Mouse (Mus musculus) forebrain, embryonic 16.5 days (tissue): Measurements from ENCODE around the gene Gse1. TPM values are rescaled to one million over a fixed set of nuclear protein-coding genes. Genes with fewer than 3 reads are reported as not detected.

Source experiments
- ATAC-seq: fragments of 200-750 bp; cut with Nextera tagmentation; 2 replicates; pipeline ENCODE4 v1.8.0; 2017; ENCODE audit warnings: mild to moderate bottlenecking, moderate library complexity
- H3K27ac ChIP-seq: fragments of 300-500 bp; sonication (generic); 2 replicates; pipeline ENCODE4 v1.5.1; 2014; ENCODE audit warnings: low read length, control low read depth
- H3K27me3 ChIP-seq: fragments of 300-500 bp; sonication (generic); replicated peaks from 2 replicates; pipeline ENCODE4 v1.6.1; 2014; ENCODE audit warnings: low read length; ENCODE audit not compliant: control insufficient read depth, insufficient read depth
- H3K36me3 ChIP-seq: fragments of 300-500 bp; sonication (generic); 2 replicates; pipeline ENCODE4 v1.6.1; 2014; ENCODE audit not compliant: control insufficient read depth, insufficient read depth
- H3K4me1 ChIP-seq: fragments of 300-500 bp; sonication (generic); replicated peaks from 2 replicates; pipeline ENCODE4 v1.6.1; 2014; ENCODE audit warnings: low read length; ENCODE audit not compliant: control insufficient read depth, insufficient read depth
- H3K4me2 ChIP-seq: fragments of 300-500 bp; sonication (generic); 2 replicates; pipeline ENCODE4 v1.6.1; 2014; ENCODE audit warnings: mild to moderate bottlenecking, low read length, control low read depth
- H3K4me3 ChIP-seq: fragments of 300-500 bp; sonication (generic); replicated peaks from 2 replicates; pipeline ENCODE4 v1.5.1; 2014; ENCODE audit warnings: mild to moderate bottlenecking, low read length, control low read depth
- H3K9ac ChIP-seq: fragments of 300-500 bp; sonication (generic); replicated peaks from 2 replicates; pipeline ENCODE4 v1.6.1; 2014; ENCODE audit warnings: low read depth, low read length, control low read depth
- H3K9me3 ChIP-seq: fragments of 300-500 bp; sonication (generic); 2 replicates; pipeline ENCODE4 v1.6.1; 2016; ENCODE audit warnings: low read length; ENCODE audit not compliant: control insufficient read depth
- WGBS: fragments of 180-500 bp; shearing (Covaris S2); extraction: QIAGEN DNeasy Blood & Tissue Kit; methylation state at CpG from one replicate; pipeline ENCODE4 v1.1.7; 2014; 5-methylcytosine and 5-hydroxymethylcytosine counted together
- polyA plus RNA-seq: library from polyadenylated mRNA; unstranded; fragments of >200 nt; fragmentation: Nextera tagmentation; extraction: Ambion mirVana; gene quantifications from 2 replicates; pipeline ENCODE4 v1.2.1, GENCODE M21; 2015

Gse1 gene
- polyA plus RNA-seq, 1 experiment from 2014 or later: 34.9 TPM

DNA sequence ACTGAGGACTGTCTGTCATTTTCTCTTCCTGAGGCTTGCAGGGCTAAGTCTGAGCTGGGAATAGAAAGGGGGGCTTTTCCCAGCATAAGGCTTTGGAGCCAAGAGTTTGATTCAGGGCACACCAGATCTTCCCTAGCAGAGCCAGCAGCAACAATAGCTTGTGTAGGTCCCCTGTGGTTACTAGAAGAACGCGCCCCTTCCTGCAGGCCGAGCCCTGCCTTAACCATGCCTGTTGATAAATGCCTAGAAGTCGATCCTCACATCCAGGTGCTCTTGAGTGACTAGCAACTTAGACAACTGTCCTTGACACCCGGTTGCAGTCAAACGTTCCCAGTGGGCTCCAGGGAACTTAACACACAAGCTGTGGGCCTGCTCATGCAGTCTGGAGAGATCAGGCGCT lies 195.3 kb downstream of the Gse1 start:
- no peak overlapping the region for H3K9ac ChIP-seq
- peak overlapping the region; percentile 98 for H3K27ac ChIP-seq

DNA sequence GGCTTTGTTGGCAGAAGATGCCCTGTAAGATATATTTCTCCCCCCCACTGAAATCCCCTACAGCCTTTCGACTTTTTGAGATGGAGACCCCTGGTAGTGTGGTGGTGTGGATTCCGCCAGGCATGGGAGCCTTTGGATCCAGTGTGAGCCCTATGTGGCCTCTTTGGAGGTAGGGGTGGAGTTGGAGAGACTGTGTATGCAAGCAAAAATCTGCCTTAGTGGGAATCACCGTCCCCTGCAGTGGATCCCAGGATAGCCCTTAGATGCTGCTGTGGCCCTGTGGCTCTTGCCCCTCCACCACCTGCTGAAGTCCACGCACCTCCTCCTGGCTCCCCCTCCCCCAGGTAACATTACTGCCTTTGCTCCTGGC lies 196.6 kb downstream of the Gse1 start:
- no peak overlapping the region for H3K4me2 ChIP-seq
- ATAC-seq: no peak

More for the DNA sequence above, 195.3 kb downstream of the Gse1 start:
- WGBS: 27% methylated on average over 7 of the region's 7 CpGs
- H3K4me3 ChIP-seq: no peak overlapping the region
- H3K36me3 ChIP-seq: no peaks in the 10 kb centered on the region
- no peak for ATAC-seq
- H3K27me3 ChIP-seq: no peaks in the 10 kb centered on the region
- H3K4me1 ChIP-seq: peaks cover 66% of the 10 kb centered on the region
- H3K9me3 ChIP-seq: no peaks in the 10 kb centered on the region
- no peak overlapping the region for H3K4me2 ChIP-seq

DNA sequence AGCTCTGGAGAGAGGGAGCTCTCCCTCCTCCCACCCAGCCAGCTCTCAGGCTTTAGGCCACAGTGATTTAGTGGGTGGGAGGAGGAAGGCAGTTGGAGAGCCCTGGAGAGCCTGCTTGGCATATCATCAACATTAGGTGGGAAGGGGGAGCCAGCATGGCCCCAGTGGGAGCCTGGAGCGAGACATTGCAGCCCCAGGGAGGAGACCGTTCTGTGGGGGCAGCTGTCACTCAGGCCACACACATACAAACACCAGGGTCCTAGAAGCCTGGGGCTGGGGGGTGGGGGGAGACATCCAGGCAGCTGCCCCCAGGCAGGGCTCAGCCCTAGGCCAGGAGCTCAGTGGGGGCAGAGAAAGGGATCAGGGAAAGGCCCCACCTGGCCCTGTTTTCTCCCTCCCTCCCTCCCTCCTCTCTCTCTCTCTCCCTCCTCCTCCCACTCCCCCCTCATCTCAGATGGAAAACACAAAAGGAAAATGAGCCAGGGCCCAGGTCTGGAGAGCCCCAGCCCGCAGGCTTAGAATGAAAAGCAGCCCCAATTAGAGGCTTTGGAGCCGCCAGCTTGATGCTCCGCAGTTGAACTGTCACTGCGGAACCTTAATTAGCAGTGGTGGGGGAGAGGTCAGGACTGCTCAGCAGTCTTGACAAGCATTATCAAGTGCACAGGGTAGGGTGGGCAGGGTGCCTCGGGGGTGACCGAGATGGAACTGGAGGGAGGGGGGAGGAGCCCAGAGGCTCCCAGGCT lies 197.1 kb downstream of the Gse1 start:
- Histone ChIP-seq H3K4me2 (no peak overlapping the region), H3K9ac (peak overlapping the region; percentile 38), H3K36me3 (no peaks in the 10 kb centered on the region), H3K9me3 (no peaks in the 10 kb centered on the region), H3K4me3 (no peak overlapping the region), H3K4me1 (peaks cover 66% of the 10 kb centered on the region), H3K27ac (peak overlapping the region; percentile 98), H3K27me3 (no peaks in the 10 kb centered on the region)
- ATAC-seq: peak; percentile 90
- whole genome bisulfite sequencing: 6% methylated on average over 6 of the region's 8 CpGs

More for the DNA sequence above, 196.6 kb downstream of the Gse1 start:
- H3K9ac ChIP-seq: peak overlapping the region; percentile 38
- no peaks in the 10 kb centered on the region for H3K36me3 ChIP-seq
- H3K27me3 ChIP-seq: no peaks in the 10 kb centered on the region
- H3K4me1 ChIP-seq: peaks cover 66% of the 10 kb centered on the region
- peak overlapping the region; percentile 98 for H3K27ac ChIP-seq
- H3K4me3 ChIP-seq: no peak overlapping the region
- 6% methylated on average over 4 of the region's 4 CpGs for WGBS
- H3K9me3 ChIP-seq: no peaks in the 10 kb centered on the region

DNA sequence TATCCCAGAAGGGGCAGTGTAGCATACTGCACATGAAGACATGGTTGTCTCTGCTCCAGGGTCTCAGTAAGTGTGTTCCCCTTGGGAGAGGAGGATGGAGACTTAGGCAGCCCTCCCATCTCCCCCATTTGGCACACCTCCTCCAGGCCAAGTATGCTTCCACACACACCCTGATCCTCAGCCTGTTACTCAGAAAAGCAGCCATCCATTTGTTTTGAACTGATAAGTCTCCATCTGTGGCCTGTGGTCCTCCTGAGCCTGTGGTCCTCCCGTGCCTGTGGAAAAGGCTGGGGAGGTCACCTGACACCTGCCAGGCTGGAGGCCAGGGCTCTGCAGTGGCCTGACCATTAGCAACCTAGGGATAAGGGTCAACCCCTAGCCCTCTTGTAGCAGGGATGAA lies 197.8 kb downstream of the Gse1 start:
- 27% methylated on average over 1 of the region's 1 CpGs for WGBS
- H3K4me2 ChIP-seq: no peak overlapping the region

DNA sequence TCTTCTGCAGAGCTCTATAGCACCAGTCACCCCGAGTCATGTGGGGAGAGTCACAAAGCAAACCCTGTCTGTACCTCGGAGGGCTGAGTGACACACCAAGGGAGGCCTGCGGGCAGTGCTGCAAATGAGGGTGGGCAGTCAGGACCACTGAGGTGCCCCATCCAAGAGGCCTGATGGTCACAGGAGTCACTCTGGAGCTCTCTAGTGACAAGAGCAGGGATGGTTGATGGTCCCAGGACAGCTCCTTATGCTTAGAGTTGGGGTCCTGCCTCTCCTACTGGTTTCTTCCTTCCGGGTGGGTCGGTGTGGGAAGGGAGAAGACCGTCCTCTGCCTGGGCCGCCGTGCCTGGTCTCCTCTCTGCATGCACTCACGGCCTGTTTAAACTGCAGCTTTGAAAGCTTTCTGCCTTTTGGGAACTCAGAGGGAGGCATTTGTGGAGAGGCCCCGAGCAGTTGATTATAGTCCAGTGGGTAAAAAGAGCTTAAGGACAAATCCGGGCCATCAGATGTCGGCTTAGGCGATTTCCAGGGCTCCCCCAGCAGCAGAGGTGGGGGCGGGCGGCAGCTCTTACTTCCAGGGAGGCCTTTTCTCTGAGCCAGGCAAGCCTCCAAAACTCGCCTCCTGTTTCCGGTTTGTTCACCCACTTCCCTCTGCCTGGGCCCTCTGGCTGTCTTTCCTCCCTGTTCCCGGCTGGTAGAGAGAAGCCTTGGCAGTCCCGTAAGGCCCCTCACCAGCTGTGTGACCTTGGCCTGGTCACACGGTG lies 198.5 kb downstream of the Gse1 start:
- no peak for ATAC-seq
- H3K9ac ChIP-seq: peak overlapping the region; percentile 40
- no peaks in the 10 kb centered on the region for H3K36me3 ChIP-seq
- H3K27ac ChIP-seq: peak overlapping the region; percentile 98
- H3K9me3 ChIP-seq: no peaks in the 10 kb centered on the region
- 14% methylated on average over 20 of the region's 20 CpGs for WGBS
- peaks cover 61% of the 10 kb centered on the region for H3K4me1 ChIP-seq
- H3K4me3 ChIP-seq: no peak overlapping the region
- no peaks in the 10 kb centered on the region for H3K27me3 ChIP-seq
- no peak overlapping the region for H3K4me2 ChIP-seq

More for the DNA sequence above, 197.8 kb downstream of the Gse1 start:
- Histone ChIP-seq H3K4me1 (peaks cover 66% of the 10 kb centered on the region), H3K4me3 (no peak overlapping the region), H3K9me3 (no peaks in the 10 kb centered on the region), H3K27me3 (no peaks in the 10 kb centered on the region), H3K9ac (peak overlapping the region; percentile 27; the same call in 1 of the 2 replicates), H3K27ac (peak overlapping the region; percentile 98), H3K36me3 (no peaks in the 10 kb centered on the region)
- no peak for ATAC-seq

DNA sequence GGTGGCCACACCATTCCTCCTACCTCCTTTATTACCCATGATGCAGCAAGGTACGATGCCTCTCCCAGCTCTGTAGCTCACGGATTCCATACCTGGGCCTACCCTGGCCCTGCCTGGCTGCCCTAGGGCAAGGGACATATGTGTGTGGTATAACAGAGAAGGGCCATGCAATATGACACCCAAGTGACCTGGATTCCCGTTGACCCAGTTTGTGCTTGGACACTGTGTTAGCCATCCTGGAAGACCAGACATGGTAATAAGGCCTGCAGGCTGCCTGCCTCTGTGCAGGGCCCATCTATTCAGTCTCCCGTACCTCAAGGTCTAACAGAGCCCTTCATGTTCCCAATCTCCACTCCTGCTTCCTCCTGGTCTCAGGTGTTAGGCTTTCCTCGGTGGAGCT lies 200.2 kb downstream of the Gse1 start:
- Histone ChIP-seq H3K27ac (no peak overlapping the region), H3K9me3 (no peaks in the 10 kb centered on the region), H3K27me3 (no peaks in the 10 kb centered on the region), H3K4me1 (peaks cover 60% of the 10 kb centered on the region), H3K9ac (no peak overlapping the region), H3K4me2 (no peak overlapping the region), H3K36me3 (no peaks in the 10 kb centered on the region), H3K4me3 (no peak overlapping the region)
- WGBS: 87% methylated on average over 5 of the region's 5 CpGs
- ATAC-seq: no peak

DNA sequence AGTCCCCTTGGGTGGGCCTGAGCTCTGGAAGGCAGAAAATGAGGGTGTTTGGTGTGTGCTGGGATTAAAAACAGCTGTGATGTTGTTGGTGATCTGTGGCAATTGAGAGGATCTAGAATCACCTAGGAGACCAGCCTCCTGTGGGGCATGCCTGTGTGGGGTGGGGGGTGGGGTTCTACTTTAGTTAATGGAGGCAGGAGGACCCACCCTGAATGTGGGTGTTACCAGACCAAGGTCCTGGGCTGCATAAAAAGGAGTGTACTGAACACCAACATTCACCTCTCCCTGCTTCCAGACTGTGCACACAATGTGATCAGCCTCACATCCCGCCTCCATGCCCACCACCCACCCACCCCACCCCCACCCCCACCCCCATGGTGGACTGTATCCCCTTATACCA lies 200.9 kb downstream of the Gse1 start:
- Histone ChIP-seq H3K9me3 (no peaks in the 10 kb centered on the region), H3K9ac (no peak overlapping the region), H3K27ac (no peak overlapping the region), H3K4me3 (no peak overlapping the region), H3K27me3 (no peaks in the 10 kb centered on the region), H3K36me3 (no peaks in the 10 kb centered on the region), H3K4me2 (no peak overlapping the region), H3K4me1 (peaks cover 54% of the 10 kb centered on the region)
- 91% methylated on average over 1 of the region's 1 CpGs for WGBS
- no peak for ATAC-seq

DNA sequence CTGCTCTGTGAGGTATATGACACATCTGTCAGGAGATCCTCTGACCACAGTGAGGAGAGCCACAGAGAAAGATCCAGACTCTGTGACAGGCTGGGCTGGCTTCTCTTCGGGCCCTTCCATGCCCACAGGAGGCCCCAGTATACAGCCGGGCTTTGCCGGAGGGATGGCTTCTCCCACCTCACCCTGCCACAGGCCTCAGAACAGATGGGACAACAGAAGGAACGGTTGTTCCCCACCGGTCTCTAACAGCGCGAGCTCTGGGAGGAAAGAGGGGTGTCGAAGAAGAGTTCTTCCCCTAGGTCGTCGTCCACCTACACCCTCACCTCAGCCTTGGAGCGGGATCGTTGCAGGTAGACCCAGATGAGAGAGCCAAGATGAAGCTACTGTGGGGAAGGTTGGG lies 202.8 kb downstream of the Gse1 start:
- no peak overlapping the region for H3K27ac ChIP-seq
- 66% methylated on average over 12 of the region's 12 CpGs for WGBS
- ATAC-seq: no peak; the same call in 1 of the 2 replicates
- H3K4me3 ChIP-seq: no peak overlapping the region
- no peaks in the 10 kb centered on the region for H3K9me3 ChIP-seq
- peaks cover 35% of the 10 kb centered on the region for H3K4me1 ChIP-seq
- no peaks in the 10 kb centered on the region for H3K27me3 ChIP-seq
- no peak overlapping the region for H3K4me2 ChIP-seq
- no peak overlapping the region for H3K9ac ChIP-seq
- no peaks in the 10 kb centered on the region for H3K36me3 ChIP-seq

DNA sequence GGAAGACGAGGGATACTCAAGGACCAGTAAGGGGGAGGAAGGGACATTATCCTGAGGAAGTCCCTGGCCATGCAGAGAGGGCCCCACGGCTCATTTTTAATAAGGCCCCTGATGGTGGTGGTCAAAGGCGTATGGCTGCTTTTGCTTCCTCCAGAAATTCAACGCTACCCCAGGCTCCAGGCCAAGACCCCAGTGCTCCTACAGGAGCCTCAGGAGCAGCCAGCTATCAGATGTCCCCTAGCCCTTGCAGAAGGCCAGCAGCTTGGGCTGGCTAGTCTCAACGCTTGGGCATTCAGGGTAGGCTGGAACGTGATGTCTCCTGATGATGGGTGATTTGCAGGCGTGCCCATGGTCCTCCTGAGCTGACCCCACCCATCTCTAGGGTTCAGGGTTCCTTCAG lies 204.2 kb downstream of the Gse1 start:
- Histone ChIP-seq H3K36me3 (no peaks in the 10 kb centered on the region), H3K9ac (no peak overlapping the region), H3K27ac (peak overlapping the region; percentile 63), H3K9me3 (no peaks in the 10 kb centered on the region), H3K4me1 (peaks cover 33% of the 10 kb centered on the region), H3K4me2 (no peak overlapping the region), H3K27me3 (no peaks in the 10 kb centered on the region), H3K4me3 (no peak overlapping the region)
- 77% methylated on average over 7 of the region's 7 CpGs for WGBS
- no peak for ATAC-seq
